Mouse (Mus musculus) erythroblast, embryonic 14.5 days (primary cell): ENCODE results near the gene Ppp4r3b. TPM values are rescaled to one million over a fixed set of nuclear protein-coding genes. Genes with fewer than 3 reads are reported as not detected.

Source experiments
- H3K27me3 ChIP-seq: 2 replicates; pipeline ENCODE4 v1.6.1; 2012; ENCODE audit warnings: inconsistent platforms; ENCODE audit not compliant: control insufficient read depth
- H3K36me3 ChIP-seq: 2 replicates; pipeline ENCODE4 v1.6.1; 2012; ENCODE audit warnings: mild to moderate bottlenecking, inconsistent platforms; ENCODE audit not compliant: control insufficient read depth
- H3K4me1 ChIP-seq: 2 replicates; pipeline ENCODE4 v1.6.1; 2012; ENCODE audit warnings: inconsistent platforms; ENCODE audit not compliant: control insufficient read depth
- H3K4me3 ChIP-seq: replicated peaks from 2 replicates; pipeline ENCODE3; 2012; ENCODE audit warnings: moderate library complexity, mild to moderate bottlenecking, inconsistent platforms
- H3K9me3 ChIP-seq: 2 replicates; pipeline ENCODE4 v1.6.1; 2012; ENCODE audit warnings: low read length, inconsistent platforms, mixed read lengths; ENCODE audit not compliant: control insufficient read depth
- GATA1 ChIP-seq: IDR thresholded peaks from 2 replicates; pipeline ENCODE4 v1.6.1; 2012; ENCODE audit warnings: low read length, inconsistent platforms, mixed read lengths
- TAL1 ChIP-seq: IDR thresholded peaks from 3 replicates; pipeline ENCODE4 v1.6.1; 2012; ENCODE audit warnings: low read length, inconsistent platforms, mixed read lengths
- polyA plus RNA-seq: library from polyadenylated mRNA; stranded (reverse); fragments of >175 nt; gene quantifications from 2 replicates; pipeline ENCODE4 v1.2.3, GENCODE M21; 2012

Ppp4r3b gene
- polyA plus RNA-seq, 1 experiment: 1.2 TPM

DNA sequence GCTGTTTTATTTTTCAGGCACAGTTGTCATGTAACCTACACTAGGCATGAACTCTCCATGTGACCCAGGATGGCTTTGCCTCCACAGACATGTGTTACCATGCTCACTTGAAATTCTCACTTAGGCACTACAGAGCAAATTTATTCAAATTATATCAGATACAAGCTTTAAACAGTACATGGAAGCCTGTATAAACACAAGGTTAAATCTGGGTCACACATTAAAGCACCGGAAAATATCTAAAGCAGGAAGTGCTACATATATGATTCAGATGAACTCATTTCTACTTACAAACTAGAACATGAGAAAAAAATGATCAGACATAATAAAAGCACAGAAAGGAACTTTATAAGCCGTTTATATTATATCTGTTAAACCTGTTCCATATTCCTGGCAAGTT lies 52.1 kb downstream of the Ppp4r3b start:
- Histone ChIP-seq H3K4me3 (no peak overlapping the region), H3K4me1 (no peaks in the 10 kb centered on the region), H3K9me3 (no peaks in the 10 kb centered on the region), H3K36me3 (peaks cover 93% of the 10 kb centered on the region), H3K27me3 (no peaks in the 10 kb centered on the region)
- TF ChIP-seq GATA1 (no peak), TAL1 (no peak)

DNA sequence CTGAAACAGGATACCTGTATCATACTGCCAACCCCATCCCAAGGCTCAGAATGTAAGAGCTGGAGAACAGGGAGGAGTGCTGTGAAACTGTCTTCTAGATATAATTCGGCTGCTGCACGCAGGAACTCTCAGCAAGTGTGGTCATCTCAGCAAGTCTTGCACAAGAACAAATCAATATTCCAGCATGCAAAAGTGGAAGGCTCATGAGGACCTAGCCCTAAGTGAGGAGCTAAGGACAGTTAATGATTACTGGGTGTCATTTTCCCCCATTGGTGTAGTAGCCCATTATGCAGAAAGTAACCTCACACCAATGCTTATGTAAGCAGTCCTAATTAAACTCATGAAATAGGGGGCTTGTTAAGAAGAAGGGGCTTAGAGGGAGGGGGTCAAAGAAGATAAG lies 56.3 kb downstream of the Ppp4r3b start:
- Histone ChIP-seq H3K36me3 (peaks cover 86% of the 10 kb centered on the region), H3K9me3 (no peaks in the 10 kb centered on the region), H3K27me3 (no peaks in the 10 kb centered on the region), H3K4me1 (no peaks in the 10 kb centered on the region), H3K4me3 (no peak overlapping the region)
- TF ChIP-seq TAL1: no peak
- TF ChIP-seq GATA1: no peak

DNA sequence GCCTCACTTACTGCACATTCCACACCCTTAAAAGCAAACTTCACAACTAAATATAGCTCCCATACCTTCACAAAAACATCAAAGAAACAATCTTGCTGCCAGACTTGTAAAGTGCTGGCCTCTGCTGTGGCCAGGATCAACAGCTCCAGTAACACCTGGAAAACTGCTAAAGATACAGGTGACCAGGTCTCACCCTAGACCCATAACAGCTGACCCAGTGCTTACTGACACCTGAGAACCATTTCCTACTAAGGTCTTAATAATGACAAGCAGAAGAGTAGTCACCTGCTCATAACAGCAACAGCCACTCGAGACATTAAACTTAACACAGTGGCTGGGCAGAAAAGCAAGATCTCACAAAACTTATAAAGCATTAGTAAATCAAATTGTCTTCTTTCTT lies 60.9 kb downstream of the Ppp4r3b start:
- H3K27me3 ChIP-seq: no peaks in the 10 kb centered on the region
- peaks cover 4% of the 10 kb centered on the region for H3K4me1 ChIP-seq
- no peak overlapping the region for H3K4me3 ChIP-seq
- no peak for TF ChIP-seq GATA1
- no peak for TF ChIP-seq TAL1
- H3K36me3 ChIP-seq: peaks cover 49% of the 10 kb centered on the region
- H3K9me3 ChIP-seq: no peaks in the 10 kb centered on the region

- Histone ChIP-seq H3K9me3 (no peaks in the 10 kb centered on the region), H3K4me1 (peaks cover 4% of the 10 kb centered on the region), H3K36me3 (peaks cover 22% of the 10 kb centered on the region), H3K4me3 (no peak overlapping the region), H3K27me3 (no peaks in the 10 kb centered on the region)
- TF ChIP-seq GATA1 (no peak), TAL1 (no peak)
These were observed 64.7 kb downstream of the Ppp4r3b start for GRCm38 (mm10) chr11:29237364-29237763.

- Histone ChIP-seq H3K36me3 (peaks cover 22% of the 10 kb centered on the region), H3K4me3 (no peak overlapping the region), H3K4me1 (peaks cover 4% of the 10 kb centered on the region), H3K27me3 (no peaks in the 10 kb centered on the region), H3K9me3 (no peaks in the 10 kb centered on the region)
- TF ChIP-seq TAL1 (no peak), GATA1 (no peak)
These were observed 65.4 kb downstream of the Ppp4r3b start for GRCm38 (mm10) chr11:29238047-29238446.

- TF ChIP-seq TAL1: no peak
- no peak for TF ChIP-seq GATA1
- Histone ChIP-seq H3K36me3 (peaks cover 20% of the 10 kb centered on the region), H3K4me3 (no peak overlapping the region), H3K9me3 (no peaks in the 10 kb centered on the region), H3K4me1 (peaks cover 4% of the 10 kb centered on the region), H3K27me3 (no peaks in the 10 kb centered on the region)
These were observed 65.9 kb downstream of the Ppp4r3b start for GRCm38 (mm10) chr11:29238551-29238950.

- no peak for TF ChIP-seq GATA1
- no peak for TF ChIP-seq TAL1
- Histone ChIP-seq H3K9me3 (no peaks in the 10 kb centered on the region), H3K4me1 (peaks cover 4% of the 10 kb centered on the region), H3K27me3 (no peaks in the 10 kb centered on the region), H3K36me3 (peaks cover 19% of the 10 kb centered on the region), H3K4me3 (no peak overlapping the region)
These were observed 66.7 kb downstream of the Ppp4r3b start for GRCm38 (mm10) chr11:29239353-29239752.

GRCm38 (mm10) chr11:29241961-29242360 lies 69.3 kb downstream of the Ppp4r3b start:
- Histone ChIP-seq H3K9me3 (no peaks in the 10 kb centered on the region), H3K36me3 (peaks cover 19% of the 10 kb centered on the region), H3K4me1 (peaks cover 19% of the 10 kb centered on the region), H3K27me3 (no peaks in the 10 kb centered on the region), H3K4me3 (no peak overlapping the region)
- TF ChIP-seq GATA1: no peak
- TF ChIP-seq TAL1: no peak

DNA sequence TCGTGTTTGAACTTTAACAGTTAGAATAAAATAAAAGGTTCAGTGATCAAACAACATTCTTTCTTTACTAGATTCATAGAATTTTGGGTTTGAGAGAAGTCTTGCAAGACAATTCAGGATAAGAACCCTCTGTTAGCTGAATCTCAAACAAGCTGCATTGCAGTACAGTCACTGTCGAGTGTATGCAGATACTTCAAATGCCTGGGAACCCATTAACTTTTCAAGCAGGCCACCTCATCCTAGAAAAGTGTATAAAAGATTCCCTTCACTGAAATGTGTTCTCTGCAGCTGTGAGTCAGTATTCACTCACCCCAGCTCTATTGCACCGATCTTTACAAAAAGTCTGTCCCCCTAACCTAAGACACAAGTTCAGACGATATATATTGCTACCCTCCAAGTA lies 73.3 kb downstream of the Ppp4r3b start:
- TF ChIP-seq GATA1: no peak
- no peak for TF ChIP-seq TAL1
- Histone ChIP-seq H3K4me3 (peak overlapping the region; percentile 72), H3K9me3 (no peaks in the 10 kb centered on the region), H3K36me3 (peaks cover 15% of the 10 kb centered on the region), H3K4me1 (peaks cover 25% of the 10 kb centered on the region), H3K27me3 (no peaks in the 10 kb centered on the region; the same call in 1 of the 2 replicates)
